Mouse (Mus musculus) MEL (cell line): Measurements from ENCODE around the gene Sorbs1. TPM values are rescaled to one million over a fixed set of nuclear protein-coding genes. Genes with fewer than 3 reads are reported as not detected.

ENCODE experiments used
- DNase-seq: peaks from one replicate; pipeline ENCODE4 v3.0.0; 2011; ENCODE audit warnings: low read depth, low spot score
- H3K27ac ChIP-seq: 2 replicates; pipeline ENCODE4 v1.5.1; 2012; ENCODE audit warnings: low read depth, mild to moderate bottlenecking, control low read depth, low read length, moderate library complexity; ENCODE audit not compliant: control insufficient read depth
- H3K27me3 ChIP-seq, 2 experiments: fragments of 150-350 bp in 1 of 2; sonication (generic) in 1 of 2; 2 replicates each; pipeline ENCODE4 v1.6.1; 2012; ENCODE audit warnings: low read length in 2 of 2, mild to moderate bottlenecking in 2 of 2, improper control_type of control experiment in 1 of 2, moderate library complexity in 1 of 2; ENCODE audit not compliant: insufficient read depth in 2 of 2, control insufficient read depth in 1 of 2
- H3K36me3 ChIP-seq, 2 experiments: 2 replicates each; pipeline ENCODE4 v1.6.1; 2012 to 2014; ENCODE audit warnings: low read length in 2 of 2, improper control_type of control experiment in 1 of 2, inconsistent platforms in 1 of 2, mild to moderate bottlenecking in 1 of 2; ENCODE audit not compliant: insufficient read depth in 2 of 2, control insufficient read depth in 1 of 2
- H3K4me1 ChIP-seq, 2 experiments: fragments of 150-350 bp in 1 of 2; sonication (generic) in 1 of 2; 2 replicates each; pipeline ENCODE4 v1.6.1; 2012; ENCODE audit warnings: low read length in 2 of 2, improper control_type of control experiment in 1 of 2, mild to moderate bottlenecking in 1 of 2; ENCODE audit not compliant: insufficient read depth in 2 of 2, control insufficient read depth in 1 of 2
- H3K4me3 ChIP-seq, 2 experiments: fragments of 150-350 bp in 1 of 2; sonication (generic) in 1 of 2; 2 replicates each; pipeline ENCODE4 v1.5.1; 2012; ENCODE audit warnings: low read depth in 2 of 2, low read length in 2 of 2, mild to moderate bottlenecking in 2 of 2, moderate library complexity in 2 of 2, control low read depth in 1 of 2, improper control_type of control experiment in 1 of 2; ENCODE audit not compliant: control insufficient read depth in 1 of 2, insufficient read depth in 1 of 2
- H3K79me2 ChIP-seq: 2 replicates; pipeline ENCODE4 v1.6.1; 2012; ENCODE audit warnings: mild to moderate bottlenecking, low read length, moderate library complexity; ENCODE audit not compliant: control insufficient read depth, poor library complexity, insufficient read depth
- H3K9ac ChIP-seq: 2 replicates; pipeline ENCODE4 v1.6.1; 2012; ENCODE audit warnings: low read depth, mild to moderate bottlenecking, control low read depth, low read length, moderate library complexity; ENCODE audit not compliant: control insufficient read depth, poor library complexity, severe bottlenecking
- H3K9me3 ChIP-seq: fragments of 150-350 bp; sonication (generic); replicated peaks from 2 replicates; pipeline ENCODE4 v1.6.1; 2012; ENCODE audit warnings: mild to moderate bottlenecking, low read length, improper control_type of control experiment, moderate library complexity; ENCODE audit not compliant: insufficient read depth
- BHLHE40 ChIP-seq: IDR thresholded peaks from 2 replicates; pipeline ENCODE4 v1.6.1; 2012; ENCODE audit warnings: low read depth, mild to moderate bottlenecking, inconsistent platforms, low read length, improper control_type of control experiment, borderline replicate concordance
- CHD2 ChIP-seq: IDR thresholded peaks from 2 replicates; pipeline ENCODE4 v1.6.1; 2011; ENCODE audit warnings: low read length, improper control_type of control experiment
- CTCF ChIP-seq, 3 experiments: IDR thresholded peaks in 2 of 3; conservative IDR thresholded peaks in 1 of 3; 2 replicates each; pipeline ENCODE4 v1.5.1; 2011 to 2012; ENCODE audit warnings: low read length in 3 of 3, low read depth in 2 of 3, mild to moderate bottlenecking in 2 of 3, improper control_type of control experiment in 1 of 3, inconsistent platforms in 1 of 3, mixed read lengths in 1 of 3, moderate library complexity in 1 of 3; ENCODE audit not compliant: control insufficient read depth in 1 of 3, insufficient read depth in 1 of 3, poor library complexity in 1 of 3, severe bottlenecking in 1 of 3
- E2F4 ChIP-seq: IDR thresholded peaks from 2 replicates; pipeline ENCODE4 v1.6.1; 2011; ENCODE audit warnings: low read depth, low read length, improper control_type of control experiment, borderline replicate concordance
- ETS1 ChIP-seq: IDR thresholded peaks from 2 replicates; pipeline ENCODE4 v1.6.1; 2012; ENCODE audit warnings: low read depth, mild to moderate bottlenecking, inconsistent platforms, low read length, improper control_type of control experiment, moderate library complexity
- GATA1 ChIP-seq: IDR thresholded peaks from 2 replicates; pipeline ENCODE4 v1.6.1; 2011; ENCODE audit warnings: low read depth, low read length, improper control_type of control experiment
- HCFC1 ChIP-seq: IDR thresholded peaks from 2 replicates; pipeline ENCODE4 v1.6.1; 2012; ENCODE audit warnings: low read depth, mild to moderate bottlenecking, inconsistent platforms, low read length, improper control_type of control experiment, moderate library complexity
- JUND ChIP-seq: IDR thresholded peaks from 2 replicates; pipeline ENCODE4 v1.6.1; 2011; ENCODE audit warnings: low read depth, mild to moderate bottlenecking, improper control_type of control experiment, low read length
- KAT2A ChIP-seq: conservative IDR thresholded peaks from 2 replicates; pipeline ENCODE4 v1.6.1; 2012; ENCODE audit warnings: low read depth, low read length, improper control_type of control experiment, inconsistent platforms
- MAFK ChIP-seq: IDR thresholded peaks from 2 replicates; pipeline ENCODE4 v1.6.1; 2011; ENCODE audit warnings: low read depth, mild to moderate bottlenecking, low read length, improper control_type of control experiment, borderline replicate concordance
- MAX ChIP-seq: IDR thresholded peaks from 2 replicates; pipeline ENCODE4 v1.6.1; 2011; ENCODE audit warnings: low read length, improper control_type of control experiment
- MAZ ChIP-seq: IDR thresholded peaks from 2 replicates; pipeline ENCODE4 v1.6.1; 2012; ENCODE audit warnings: low read depth, mild to moderate bottlenecking, inconsistent platforms, low read length, improper control_type of control experiment
- MEF2A ChIP-seq: IDR thresholded peaks from 2 replicates; pipeline ENCODE4 v1.6.1; 2014; ENCODE audit warnings: low read depth, mild to moderate bottlenecking, inconsistent platforms, low read length, improper control_type of control experiment; ENCODE audit not compliant: poor library complexity, insufficient replicate concordance, severe bottlenecking; ENCODE audit errors: extremely low read depth
- MXI1 ChIP-seq: IDR thresholded peaks from 2 replicates; pipeline ENCODE4 v1.6.1; 2011; ENCODE audit warnings: mild to moderate bottlenecking, low read depth, low read length, improper control_type of control experiment
- MYB ChIP-seq: IDR thresholded peaks from 2 replicates; pipeline ENCODE4 v1.6.1; 2011; ENCODE audit warnings: mild to moderate bottlenecking, low read depth, low read length, improper control_type of control experiment
- MYC ChIP-seq: IDR thresholded peaks from 2 replicates; pipeline ENCODE4 v1.6.1; 2011; ENCODE audit warnings: low read depth, mild to moderate bottlenecking, low read length, improper control_type of control experiment, moderate library complexity
- NELFE ChIP-seq: IDR thresholded peaks from 2 replicates; pipeline ENCODE4 v1.6.1; 2011; ENCODE audit warnings: low read depth, low read length, improper control_type of control experiment
- NRF1 ChIP-seq: IDR thresholded peaks from 2 replicates; pipeline ENCODE4 v1.6.1; 2014; ENCODE audit warnings: low read depth, mild to moderate bottlenecking, inconsistent platforms, low read length, improper control_type of control experiment, moderate library complexity; ENCODE audit not compliant: poor library complexity, insufficient read depth, severe bottlenecking
- POLR2A ChIP-seq, 2 experiments: IDR thresholded peaks; 2 replicates each; pipeline ENCODE4 v1.6.1; 2011 to 2012; ENCODE audit warnings: low read length in 2 of 2, mild to moderate bottlenecking in 2 of 2, control low read depth in 1 of 2, improper control_type of control experiment in 1 of 2, low read depth in 1 of 2, moderate library complexity in 1 of 2; ENCODE audit not compliant: control insufficient read depth in 1 of 2, insufficient read depth in 1 of 2, poor library complexity in 1 of 2
- POLR2AphosphoS2 ChIP-seq: IDR thresholded peaks from 2 replicates; pipeline ENCODE4 v1.6.1; 2011; ENCODE audit warnings: low read length, improper control_type of control experiment
- POLR2AphosphoS5 ChIP-seq: IDR thresholded peaks from 2 replicates; pipeline ENCODE4 v1.6.1; 2012; ENCODE audit warnings: low read depth, borderline replicate concordance, mild to moderate bottlenecking, inconsistent platforms, low read length, moderate library complexity, mixed read lengths
- SIN3A ChIP-seq: IDR thresholded peaks from 2 replicates; pipeline ENCODE4 v1.6.1; 2012; ENCODE audit warnings: low read length, improper control_type of control experiment, inconsistent platforms
- TBP ChIP-seq: IDR thresholded peaks from 2 replicates; pipeline ENCODE4 v1.8.0; 2011; ENCODE audit warnings: low read depth, low read length, improper control_type of control experiment
- TCF12 ChIP-seq: IDR thresholded peaks from 2 replicates; pipeline ENCODE4 v1.6.1; 2014; ENCODE audit warnings: low read depth, mild to moderate bottlenecking, inconsistent platforms, low read length, improper control_type of control experiment, moderate library complexity
- UBTF ChIP-seq: IDR thresholded peaks from 2 replicates; pipeline ENCODE4 v1.6.1; 2012; ENCODE audit warnings: low read depth, mild to moderate bottlenecking, inconsistent platforms, low read length, improper control_type of control experiment, moderate library complexity, borderline replicate concordance; ENCODE audit not compliant: insufficient read depth
- USF1 ChIP-seq: IDR thresholded peaks from 2 replicates; pipeline ENCODE4 v1.6.1; 2014; ENCODE audit warnings: low read depth, mild to moderate bottlenecking, inconsistent platforms, low read length, improper control_type of control experiment, moderate library complexity
- ZKSCAN1 ChIP-seq: IDR thresholded peaks from 2 replicates; pipeline ENCODE4 v1.6.1; 2012; ENCODE audit warnings: low read depth, mild to moderate bottlenecking, inconsistent platforms, low read length, improper control_type of control experiment, moderate library complexity
- ZMIZ1 ChIP-seq: IDR thresholded peaks from 2 replicates; pipeline ENCODE4 v1.6.1; 2012; ENCODE audit warnings: low read depth, mild to moderate bottlenecking, inconsistent platforms, low read length, improper control_type of control experiment, moderate library complexity
- polyA plus RNA-seq, 2 experiments: library from polyadenylated mRNA; stranded (reverse) in 1 of 2; unstranded in 1 of 2; fragments of >175 nt in 1 of 2; fragments of >200 nt in 1 of 2; gene quantifications; 2 replicates each; pipeline versions ENCODE4 v1.2.1 to v1.2.4; 2012; ENCODE audit warnings: low replicate concordance in 2 of 2, low read depth in 1 of 2; ENCODE audit not compliant: insufficient read length in 2 of 2, insufficient read depth in 1 of 2, missing spikeins in 1 of 2
- total RNA-seq: library from RNA; depleted of rRNA; stranded (reverse); fragments of 300-350 nt; gene quantifications from 2 replicates; pipeline ENCODE4 v1.2.3, GENCODE M21; 2012

Gene Sorbs1
- total and polyA plus RNA-seq, 3 experiments: 1.3 to 5.3 TPM; not detected in 1

DNA sequence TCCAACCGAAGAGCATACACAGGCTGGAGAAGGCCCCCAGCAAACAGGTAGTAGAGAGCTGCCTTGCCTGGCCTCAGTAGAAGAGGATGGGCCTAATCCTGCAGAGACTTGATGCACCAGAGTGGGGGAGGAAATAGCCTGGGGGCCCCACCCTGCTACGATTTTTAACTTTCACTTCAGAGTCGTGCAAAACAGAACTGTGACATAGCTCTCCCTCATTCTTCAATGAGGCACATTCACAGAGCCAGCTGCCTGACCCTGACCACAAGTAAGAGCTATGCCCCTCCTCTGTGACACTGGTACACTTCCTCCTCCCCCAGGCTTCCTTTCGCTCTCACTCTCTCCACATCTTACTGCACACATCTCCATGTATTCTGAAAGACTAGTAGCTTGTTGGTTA is 256.2 kb downstream of the Sorbs1 start:
- Histone ChIP-seq H3K4me1 (no peaks in the 10 kb centered on the region), H3K27ac (no peak overlapping the region), H3K9ac (no peak overlapping the region), H3K9me3 (no peaks in the 10 kb centered on the region), H3K27me3 (no peaks in the 10 kb centered on the region), H3K36me3 (no peaks in the 10 kb centered on the region), H3K4me3 (no peak overlapping the region), H3K79me2 (no peaks in the 10 kb centered on the region)
- no peak for DNase-seq
- TF ChIP-seq POLR2AphosphoS2 (no peak), MAZ (no peak), KAT2A (no peak), USF1 (no peak), ZKSCAN1 (no peak), MAFK (no peak), TBP (no peak), E2F4 (no peak), NELFE (no peak), MXI1 (no peak), UBTF (no peak), POLR2AphosphoS5 (no peak), MYB (no peak), SIN3A (no peak), MAX (no peak), CTCF (IDR thresholded peaks at IDR 0.05 in 2 of 3, conservative IDR thresholded peaks at IDR 0.05 in 1 of 3; ENCODE audit: control insufficient read depth in 1 of 3, insufficient read depth in 1 of 3, low read depth in 2 of 3, low read length in 3 of 3, poor library complexity in 1 of 3, severe bottlenecking in 1 of 3) (no peak), MEF2A (no peak), MYC (no peak)

DNA sequence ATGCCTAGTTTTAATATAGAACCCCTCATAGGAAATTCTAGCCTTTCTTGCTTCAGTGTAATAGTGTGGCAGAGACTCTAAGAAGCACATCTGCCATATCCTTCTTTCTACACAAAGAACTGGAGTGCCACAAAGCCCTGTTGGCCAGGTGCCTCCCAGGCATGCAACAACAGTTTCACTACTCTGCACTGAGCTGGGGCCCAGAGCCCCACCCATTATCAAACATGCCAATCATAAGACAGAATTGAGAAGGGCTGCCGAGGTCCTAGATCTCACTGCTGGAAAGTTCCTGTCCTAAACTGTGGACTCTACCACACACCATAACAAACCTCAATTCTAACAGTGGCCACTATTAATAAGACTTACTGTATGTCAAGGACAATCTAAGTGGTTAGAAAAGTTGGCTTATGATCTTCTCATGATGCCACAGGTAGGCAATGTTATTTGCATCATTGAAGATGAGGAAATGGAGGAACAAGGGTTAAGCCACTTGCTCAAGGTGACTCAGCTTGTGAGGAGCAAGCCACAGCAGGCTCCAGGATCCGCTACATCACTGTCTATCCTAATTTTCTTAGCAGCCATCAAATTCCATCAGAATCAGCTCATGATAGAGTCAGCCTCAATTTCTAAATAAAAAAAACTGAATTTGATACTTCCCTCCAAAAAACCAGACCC is 257.1 kb downstream of the Sorbs1 start:
- no peak for TF ChIP-seq SIN3A
- TF ChIP-seq TBP: no peak
- TF ChIP-seq ETS1: no peak
- no peak for TF ChIP-seq HCFC1
- TF ChIP-seq NRF1: no peak
- no peak for TF ChIP-seq E2F4
- no peak for TF ChIP-seq ZKSCAN1
- no peak for TF ChIP-seq JUND
- TF ChIP-seq ZMIZ1: no peak
- no peak for TF ChIP-seq CHD2
- TF ChIP-seq TCF12: no peak
- TF ChIP-seq GATA1: no peak
- no peak for TF ChIP-seq POLR2A (IDR thresholded peaks at IDR 0.05; ENCODE audit: control insufficient read depth in 1 of 2, insufficient read depth in 1 of 2, low read depth in 1 of 2, low read length in 2 of 2, poor library complexity in 1 of 2)
- no peak for TF ChIP-seq MAX
- TF ChIP-seq MAFK: no peak
- TF ChIP-seq BHLHE40: no peak
- no peak for TF ChIP-seq UBTF
- TF ChIP-seq MYB: no peak
- no peak for TF ChIP-seq MYC
- Histone ChIP-seq H3K79me2 (no peaks in the 10 kb centered on the region), H3K9me3 (no peaks in the 10 kb centered on the region), H3K27me3 (no peaks in the 10 kb centered on the region), H3K9ac (no peak overlapping the region), H3K36me3 (no peaks in the 10 kb centered on the region), H3K4me1 (no peaks in the 10 kb centered on the region), H3K4me3 (no peak overlapping the region), H3K27ac (no peak overlapping the region)
- DNase-seq: no peak
